Mouse (Mus musculus) B cell, adult 2 months (primary cell): ENCODE measurements around the gene Lmna.

Experiments used
- DNase-seq, 2 experiments: peaks; one replicate each; pipeline ENCODE4 v3.0.0; 2022

Lmna gene

DNA sequence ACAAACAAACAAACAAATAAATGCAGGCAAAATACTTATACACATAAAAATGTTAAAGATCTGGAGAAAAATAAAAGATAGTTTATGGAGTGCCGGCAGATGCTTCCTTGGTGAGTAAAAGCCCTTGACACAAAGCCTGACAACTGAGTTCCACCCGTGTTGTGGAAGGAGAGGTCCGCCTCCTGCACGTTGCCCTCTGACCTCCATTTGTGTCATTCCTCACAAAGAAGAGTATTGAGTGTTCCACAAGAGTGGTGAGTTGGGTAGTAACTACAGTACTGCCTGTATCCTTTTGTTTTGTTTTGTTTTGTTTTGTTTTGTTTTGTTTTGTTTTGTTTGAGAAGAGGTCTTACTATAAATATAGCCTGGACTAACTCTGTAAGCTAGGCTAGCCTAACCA lies 10.2 kb downstream of the Lmna start:
- no peak for DNase-seq

GRCm38 (mm10) chr3:88495741-88496415 lies 13.9 kb downstream of the Lmna start:
- DNase-seq = no peak

- DNase-seq = no peak
These were observed 14.7 kb downstream of the Lmna start for GRCm38 (mm10) chr3:88494836-88495628.

GRCm38 (mm10) chr3:88493706-88494582 lies 15.8 kb downstream of the Lmna start:
- no peak for DNase-seq

DNA sequence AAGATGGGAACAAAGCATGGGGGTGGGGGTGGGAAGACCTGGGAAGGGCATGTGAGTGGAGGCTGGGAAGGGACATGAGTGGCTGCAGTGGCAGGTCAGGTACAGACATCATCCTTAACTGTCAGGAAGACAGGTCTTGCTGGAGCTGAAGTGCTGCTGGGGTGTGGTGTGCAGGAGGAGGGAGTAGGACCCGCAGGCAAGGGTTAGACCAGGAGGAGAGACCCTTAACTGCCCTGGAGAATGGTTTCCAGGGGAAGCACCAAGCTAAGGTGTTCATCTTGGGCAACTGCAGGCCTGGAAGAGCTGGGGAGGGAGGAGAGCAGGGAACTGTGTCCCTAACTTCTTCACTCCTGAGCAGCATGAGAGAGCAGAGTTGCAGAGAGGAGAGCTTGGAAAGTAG lies 22.4 kb downstream of the Lmna start:
- no peak for DNase-seq

GRCm38 (mm10) chr3:88486887-88487286 lies 22.9 kb downstream of the Lmna start:
- DNase-seq = no peak

DNA sequence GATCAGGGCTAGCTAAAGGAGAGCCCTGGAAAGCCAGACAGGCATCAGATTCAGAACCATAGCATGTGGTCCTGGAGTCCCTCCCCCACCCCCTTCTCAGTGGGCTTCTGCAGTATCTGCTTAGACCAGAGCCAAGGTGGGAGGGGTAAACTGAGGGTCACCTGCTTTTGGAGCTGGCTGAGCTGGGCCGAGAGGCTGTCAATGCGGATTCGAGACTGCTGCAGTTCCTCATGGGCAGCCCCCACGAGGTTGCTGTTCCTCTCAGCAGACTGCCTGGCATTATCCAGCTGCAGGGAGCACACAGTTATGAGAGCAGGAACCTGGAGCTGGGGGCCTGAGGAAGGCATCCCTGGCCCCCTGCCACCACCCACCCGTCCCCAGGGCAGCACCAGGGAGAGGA lies 23.7 kb downstream of the Lmna start:
- DNase-seq = no peak

DNA sequence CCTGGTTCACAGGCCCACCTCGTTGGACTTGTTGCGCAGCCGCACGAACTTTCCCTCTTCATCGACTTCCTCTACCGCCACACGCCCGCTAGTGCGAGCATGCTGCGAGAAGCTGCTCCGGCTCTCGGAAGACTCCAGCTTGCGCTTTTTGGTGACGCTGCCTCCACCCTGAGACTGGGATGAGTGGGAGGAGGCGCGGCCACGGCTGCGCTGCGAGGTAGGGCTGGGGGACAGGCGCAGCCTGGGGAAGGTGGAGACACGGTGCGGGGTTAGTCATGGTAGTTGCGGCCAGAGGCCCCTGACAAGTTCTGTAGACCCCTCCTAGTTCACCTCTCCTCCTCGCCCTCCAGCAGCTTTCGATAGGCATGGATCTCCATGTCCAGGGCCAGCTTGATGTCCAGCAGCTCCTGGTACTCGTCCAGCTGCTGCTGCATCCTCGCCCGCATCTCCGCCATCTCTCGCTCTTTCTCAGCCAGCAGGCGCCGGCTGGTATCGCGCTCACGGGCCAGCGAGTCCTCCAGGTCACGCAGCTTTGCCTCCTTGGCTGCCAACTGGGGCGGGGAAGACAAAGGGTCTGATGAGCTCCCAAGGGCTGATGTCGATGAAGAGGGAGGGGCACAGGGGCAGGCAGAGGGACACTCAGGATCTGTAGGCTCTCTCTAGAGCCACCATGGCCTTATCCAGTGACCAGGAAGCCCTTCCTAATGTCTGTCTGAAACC lies 25.0 kb downstream of the Lmna start:
- peak; percentile 55 to 64 for DNase-seq

- DNase-seq = peak; percentile 89 to 90
These were observed 26.1 kb downstream of the Lmna start for GRCm38 (mm10) chr3:88483621-88484020.

DNA sequence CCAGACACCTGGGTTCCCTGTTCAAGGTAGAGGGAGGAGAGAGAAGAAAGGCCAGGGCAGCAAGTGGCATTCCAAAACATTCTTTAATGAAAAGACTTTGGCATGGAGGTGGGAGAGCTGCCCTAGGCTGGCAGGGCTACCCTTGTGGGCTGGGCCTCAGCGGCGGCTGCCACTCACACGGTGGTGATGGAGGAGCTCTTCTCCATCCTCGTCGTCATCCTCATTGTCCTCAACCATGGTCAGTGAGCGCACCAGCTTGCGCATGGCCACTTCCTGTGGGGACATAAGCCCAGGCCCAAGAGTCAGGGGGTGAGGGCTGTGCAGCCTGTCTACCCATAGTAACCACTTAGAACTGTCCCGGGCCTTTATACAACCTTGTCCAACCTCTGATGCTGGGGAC lies 26.6 kb downstream of the Lmna start:
- DNase-seq = no peak

- DNase-seq = no peak
These were observed 27.4 kb downstream of the Lmna start for GRCm38 (mm10) chr3:88482336-88482735.

DNA sequence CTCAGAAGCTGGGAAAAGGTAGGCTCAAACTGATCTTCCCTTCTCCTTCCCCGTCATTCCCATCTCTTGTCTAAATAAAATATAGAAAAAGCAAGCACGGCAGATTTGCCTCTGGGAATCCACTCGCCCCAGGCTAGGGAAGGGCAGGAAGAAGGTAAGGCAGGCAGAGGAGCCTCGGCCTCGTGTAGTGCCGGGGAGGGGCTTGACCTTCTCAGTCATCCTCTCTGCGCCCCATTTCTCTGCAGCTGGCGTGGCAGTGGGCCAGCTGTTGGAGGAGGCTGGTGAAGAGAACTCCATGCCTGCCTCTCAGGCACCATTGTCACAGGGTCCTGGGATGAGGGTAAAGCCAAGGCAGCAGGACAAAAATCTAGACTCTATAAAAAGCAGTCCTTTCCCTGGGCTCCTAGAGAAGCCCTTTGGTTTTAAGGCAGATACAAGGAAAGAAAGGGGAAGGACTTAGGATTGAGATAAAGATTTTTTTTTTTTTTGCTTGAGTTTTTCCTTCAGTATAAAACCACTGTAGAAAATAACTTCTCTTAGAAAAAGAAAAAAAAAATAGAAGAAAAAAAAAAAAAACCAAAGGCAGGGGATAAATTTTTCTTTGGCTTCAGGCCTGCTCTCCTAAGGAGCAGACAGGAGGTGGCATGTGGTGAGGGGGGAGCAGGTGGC lies 28.2 kb downstream of the Lmna start:
- no peak for DNase-seq

GRCm38 (mm10) chr3:88480679-88481078 lies 29.1 kb downstream of the Lmna start:
- DNase-seq = no peak

GRCm38 (mm10) chr3:88479828-88480227 lies 29.9 kb downstream of the Lmna start:
- DNase-seq = no peak

DNA sequence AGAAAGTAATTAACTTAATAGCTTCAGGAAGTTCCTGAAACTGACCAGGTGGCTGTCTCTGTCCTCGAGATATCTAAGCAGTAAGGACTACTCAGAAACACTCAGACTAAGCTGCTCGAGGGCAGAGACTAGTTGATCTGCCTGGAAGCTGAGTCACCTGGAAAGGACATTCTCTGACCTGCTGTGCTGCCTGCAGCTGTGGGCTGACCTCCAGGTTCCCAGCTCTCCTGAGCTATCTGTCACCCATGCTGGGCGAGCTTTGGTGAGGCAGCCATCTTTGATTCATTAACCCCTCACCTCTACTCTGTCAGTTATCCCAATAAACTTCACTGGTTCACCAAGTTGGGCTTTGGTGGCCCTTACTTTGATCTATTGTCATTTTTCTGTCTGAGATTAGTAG lies 30.6 kb downstream of the Lmna start:
- DNase-seq = no peak

- DNase-seq = peak; percentile 89
These were observed 32.0 kb downstream of the Lmna start for GRCm38 (mm10) chr3:88477735-88478134.

GRCm38 (mm10) chr3:88476403-88476802 lies 33.4 kb downstream of the Lmna start:
- DNase-seq = no peak

GRCm38 (mm10) chr3:88473571-88473970 lies 36.2 kb downstream of the Lmna start:
- DNase-seq = no peak

GRCm38 (mm10) chr3:88473020-88473419 lies 36.7 kb downstream of the Lmna start:
- no peak for DNase-seq

- no peak for DNase-seq
These were observed 38.7 kb downstream of the Lmna start for GRCm38 (mm10) chr3:88470943-88471479.

GRCm38 (mm10) chr3:88469466-88469865 lies 40.3 kb downstream of the Lmna start:
- DNase-seq = no peak
